Comparison of ENCODE assay signal across 11 mouse cellular contexts in genomic region chr1:178396383-178396782, GRCm38 (mm10). TPM values are rescaled to one million over a fixed set of nuclear protein-coding genes. Genes with fewer than 3 reads are reported as not detected.
A peak's percentile ranks its signal among the peaks of the same experiment; 100 is the strongest.
DNase-seq lines count a peak whose midpoint lies in the region; ATAC-seq and TF ChIP-seq lines count a peak whose summit lies in the region.
"Had no signal": no experiment of that assay in that cellular context is flagged by ENCODE, and none has a peak within 500 bp of the region (broad histone marks: within the 10 kb centered on the region; RNA-seq: fewer than 3 reads in every experiment).

No protein-coding gene starts in this region.

- H3K79me2 ChIP-seq in C2C12 (ENCODE audit: control insufficient read depth, insufficient read depth), result no peaks in the 10 kb centered on the region

- no peak overlapping the region for H3K4me2 ChIP-seq in embryonic facial prominence, embryonic 14.5 days (ENCODE audit: low read depth, low read length)
- H3K4me2 ChIP-seq in intestine, embryonic 15.5 days (replicated peaks), result no peak overlapping the region
- H3K4me2 ChIP-seq: forebrain, embryonic 13.5 days had no signal

- no peak overlapping the region for H3ac ChIP-seq in C2C12 (ENCODE audit: control insufficient read depth, insufficient read length, low read depth)

- no peaks in the 10 kb centered on the region for H3K27me3 ChIP-seq in embryonic facial prominence, embryonic 14.5 days (replicated peaks; ENCODE audit: control insufficient read depth, insufficient read depth, low read length)
- no peaks in the 10 kb centered on the region for H3K27me3 ChIP-seq in embryonic facial prominence, embryonic 10.5 days (replicated peaks; ENCODE audit: low read depth, poor library complexity, severe bottlenecking)
- H3K27me3 ChIP-seq in C2C12 (ENCODE audit: control insufficient read depth, insufficient read depth, insufficient read length), result no peaks in the 10 kb centered on the region
- H3K27me3 ChIP-seq in intestine, embryonic 15.5 days (replicated peaks), result no peaks in the 10 kb centered on the region
- H3K27me3 ChIP-seq: forebrain, embryonic 13.5 days had no signal

- H3K36me3 ChIP-seq in embryonic facial prominence, embryonic 14.5 days (ENCODE audit: control insufficient read depth, insufficient read depth, low read length), result no peaks in the 10 kb centered on the region
- H3K36me3 ChIP-seq in embryonic facial prominence, embryonic 10.5 days (replicated peaks), result no peaks in the 10 kb centered on the region
- H3K36me3 ChIP-seq in C2C12 (ENCODE audit: control insufficient read depth, insufficient read depth), result no peaks in the 10 kb centered on the region
- H3K36me3 ChIP-seq in intestine, embryonic 15.5 days, result no peaks in the 10 kb centered on the region

- TF ChIP-seq CTCF in C2C12 (IDR thresholded peaks at IDR 0.05; ENCODE audit: control insufficient read depth, insufficient read depth, insufficient read length), result no peak

- H3K4me3 ChIP-seq in embryonic facial prominence, embryonic 14.5 days (ENCODE audit: low read depth, low read length), result no peak overlapping the region
- H3K4me3 ChIP-seq in embryonic facial prominence, embryonic 10.5 days, result no peak overlapping the region
- no peak overlapping the region for H3K4me3 ChIP-seq in C2C12 (ENCODE audit: insufficient read depth, poor library complexity, severe bottlenecking)
- no peak overlapping the region for H3K4me3 ChIP-seq in intestine, embryonic 15.5 days (replicated peaks)
- H3K4me3 ChIP-seq: forebrain, embryonic 13.5 days had no signal

- H3K79me3 ChIP-seq in C2C12 (ENCODE audit: low read depth), result no peaks in the 10 kb centered on the region

- no peak overlapping the region for H3K27ac ChIP-seq in embryonic facial prominence, embryonic 14.5 days (replicated peaks; ENCODE audit: low read depth, low read length)
- H3K27ac ChIP-seq in embryonic facial prominence, embryonic 10.5 days (replicated peaks), result no peak overlapping the region
- no peak overlapping the region for H3K27ac ChIP-seq in intestine, embryonic 15.5 days
- H3K27ac ChIP-seq: forebrain, embryonic 13.5 days had no signal

- H3K4me1 ChIP-seq in embryonic facial prominence, embryonic 14.5 days (ENCODE audit: control insufficient read depth, insufficient read depth, low read length), result peaks cover under 1% of the 10 kb centered on the region; the same call in 1 of the 2 replicates
- H3K4me1 ChIP-seq in embryonic facial prominence, embryonic 10.5 days, result peaks cover 8% of the 10 kb centered on the region; the same call in 1 of the 2 replicates
- H3K4me1 ChIP-seq in intestine, embryonic 15.5 days (replicated peaks), result no peaks in the 10 kb centered on the region

- ATAC-seq in embryonic facial prominence, embryonic 14.5 days (ENCODE audit: low read depth), result no peak
- ATAC-seq in intestine, embryonic 15.5 days, result peak; percentile 83
- ATAC-seq: forebrain, embryonic 13.5 days had no signal

- peak; percentile 62 for DNase-seq in embryonic facial prominence, embryonic 14.5 days (ENCODE audit: low spot score)
- DNase-seq in embryonic facial prominence, embryonic 10.5 days (ENCODE audit: low spot score), result no peak
- DNase-seq in lung, adult 18-20 months, result peak; percentile 65 to 77
- DNase-seq in spleen, postnatal 4 days (ENCODE audit: low spot score in 2 of 2), result no peak
- DNase-seq in retina, embryonic 14.5 days (ENCODE audit: low spot score), result no peak
- no peak for DNase-seq in cerebellum, postnatal 25 days
- DNase-seq: B cell, adult 2 months; cerebellum, adult 9-10 months had no signal

- H3K9me3 ChIP-seq in embryonic facial prominence, embryonic 14.5 days (ENCODE audit: control insufficient read depth, low read length), result no peaks in the 10 kb centered on the region
- no peaks in the 10 kb centered on the region for H3K9me3 ChIP-seq in embryonic facial prominence, embryonic 10.5 days
- H3K9me3 ChIP-seq in intestine, embryonic 15.5 days, result no peaks in the 10 kb centered on the region
- H3K9me3 ChIP-seq: forebrain, embryonic 13.5 days had no signal

- WGBS in embryonic facial prominence, embryonic 14.5 days, result 58% methylated on average over 4 of the region's 4 CpGs
- 88% methylated on average over 4 of the region's 4 CpGs for WGBS in embryonic facial prominence, embryonic 10.5 days
- WGBS in intestine, embryonic 15.5 days, result 54% methylated on average over 4 of the region's 4 CpGs

- no peak overlapping the region for H3K9ac ChIP-seq in embryonic facial prominence, embryonic 14.5 days (ENCODE audit: low read depth, low read length)
- no peak overlapping the region for H3K9ac ChIP-seq in intestine, embryonic 15.5 days
- H3K9ac ChIP-seq: forebrain, embryonic 13.5 days had no signal

TF ChIP-seq in C2C12, 6 proteins besides CTCF, POLR2A, EP300 and RAD21:
- TF ChIP-seq USF1 (IDR thresholded peaks at IDR 0.05; ENCODE audit: low read depth), result peak; percentile 22
- no peak for TF ChIP-seq MYOG (IDR thresholded peaks at IDR 0.05; ENCODE audit: control insufficient read depth, extremely low read depth, insufficient read length)

RNA-seq across cellular contexts. Expression of gene Efcab2, which starts 9.5 kb away (rescaled TPM):
- polyA plus RNA-seq in embryonic facial prominence, embryonic 14.5 days (2014; fragmentation: Nextera tagmentation; extraction: Ambion mirVana), result 4.7 and 6.7 TPM in 2 replicates
- 4.6 and 5.5 TPM in 2 replicates for polyA plus RNA-seq in embryonic facial prominence, embryonic 10.5 days (2016; fragmentation: Nextera tagmentation; extraction: Ambion mirVana)
- 0.25 TPM for polyA plus RNA-seq in C2C12 (2012; fragmentation: generic; extraction: Trizol)
- 7.3 and 8.6 TPM in 2 replicates for polyA plus RNA-seq in intestine, embryonic 15.5 days (2015; fragmentation: Nextera tagmentation; extraction: Ambion mirVana)

RNA-seq across cellular contexts. Expression of gene Hnrnpu, which starts 58.8 kb away (rescaled TPM):
- 366 and 404 TPM in 2 replicates for polyA plus RNA-seq in embryonic facial prominence, embryonic 14.5 days (2014; fragmentation: Nextera tagmentation; extraction: Ambion mirVana)
- 455 and 483 TPM in 2 replicates for polyA plus RNA-seq in embryonic facial prominence, embryonic 10.5 days (2016; fragmentation: Nextera tagmentation; extraction: Ambion mirVana)
- polyA plus RNA-seq in C2C12 (2012; fragmentation: generic; extraction: Trizol), result 169 TPM
- 300 and 379 TPM in 2 replicates for polyA plus RNA-seq in intestine, embryonic 15.5 days (2015; fragmentation: Nextera tagmentation; extraction: Ambion mirVana)

Comparison
In these comparisons a context has a peak if more than half of its experiments do, and no peak if none do; other contexts are left out.
1. DNase-seq: peak in embryonic facial prominence, embryonic 14.5 days (single experiment) and lung, adult 18-20 months (2 of 2); none in embryonic facial prominence, embryonic 10.5 days (single experiment), spleen, postnatal 4 days (0 of 2), retina, embryonic 14.5 days (single experiment) and cerebellum, postnatal 25 days (0 of 2).